Mouse (Mus musculus): ENCODE data around the gene Wdr62. TPM values are rescaled to one million over a fixed set of nuclear protein-coding genes. Genes with fewer than 3 reads are reported as not detected.

Gene Wdr62
- polyA plus RNA-seq, 1 experiment from 2014 or later = 7.2 TPM

DNA sequence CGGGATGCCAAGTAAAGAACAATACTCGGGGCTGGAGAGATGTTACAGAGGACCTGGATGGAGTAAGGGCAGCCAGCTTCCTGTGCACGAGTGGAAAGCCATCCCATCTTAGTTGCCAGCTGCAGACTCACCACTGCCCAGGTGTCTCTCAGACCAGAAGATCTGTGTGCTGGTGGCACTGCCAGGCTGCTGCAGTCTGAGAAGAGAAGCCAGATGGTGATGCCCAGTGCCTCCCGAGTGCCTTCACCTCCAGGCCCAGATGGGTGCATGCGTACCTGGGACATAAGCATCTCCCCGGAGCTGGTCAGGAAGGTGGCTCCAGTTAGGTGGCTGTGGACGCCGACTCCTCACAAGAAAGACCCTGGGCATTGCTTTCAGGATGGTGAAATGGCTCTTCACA lies 45.1 kb downstream of the Wdr62 start:
- H3K27me3 ChIP-seq = no peaks in the 10 kb centered on the region
- no peak overlapping the region for H3K27ac ChIP-seq
- H3K9ac ChIP-seq = no peak overlapping the region
- H3K4me1 ChIP-seq = peaks cover 19% of the 10 kb centered on the region
- WGBS = 93% methylated on average over 8 of the region's 8 CpGs
- no peak overlapping the region for H3K4me2 ChIP-seq (replicated peaks)
- no peak for ATAC-seq (ENCODE audit: low FRiP score)
- H3K4me3 ChIP-seq = no peak overlapping the region
- H3K36me3 ChIP-seq = peaks cover 19% of the 10 kb centered on the region; the same call in 1 of the 2 replicates
- H3K9me3 ChIP-seq (replicated peaks) = no peaks in the 10 kb centered on the region

DNA sequence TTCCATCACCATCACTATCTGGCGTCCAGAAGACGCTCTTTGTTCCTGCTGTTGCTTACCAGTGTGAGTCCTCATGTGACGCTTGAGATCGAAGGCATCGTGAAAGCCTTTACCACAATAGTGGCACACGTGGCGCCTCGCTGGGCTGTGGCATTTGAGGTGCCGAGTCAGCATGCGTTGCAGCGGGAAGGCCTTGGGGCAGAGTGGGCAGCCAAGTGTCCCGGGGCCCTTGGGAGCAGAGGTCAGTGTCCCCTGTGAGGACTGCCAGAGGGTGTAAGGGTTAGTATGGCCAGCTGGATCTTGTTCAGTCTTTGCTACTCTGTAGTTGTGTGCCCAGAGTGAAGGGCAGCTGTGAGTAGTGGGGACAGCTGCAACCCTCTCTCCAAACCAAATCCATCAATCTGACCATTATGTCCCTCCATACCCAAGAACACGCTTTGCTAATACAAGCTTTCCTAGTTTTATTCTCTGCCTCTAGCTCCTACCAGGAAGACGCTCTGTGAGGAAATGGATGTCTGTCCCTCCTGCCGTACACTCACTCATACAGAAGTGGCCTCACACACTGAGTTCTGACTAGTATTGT lies 45.9 kb downstream of the Wdr62 start:
- Histone ChIP-seq H3K9me3 (replicated peaks) (no peaks in the 10 kb centered on the region), H3K36me3 (peaks cover 19% of the 10 kb centered on the region; the same call in 1 of the 2 replicates), H3K27me3 (no peaks in the 10 kb centered on the region), H3K4me1 (peaks cover 19% of the 10 kb centered on the region), H3K4me2 (replicated peaks) (no peak overlapping the region), H3K27ac (no peak overlapping the region), H3K9ac (no peak overlapping the region), H3K4me3 (no peak overlapping the region)
- ATAC-seq (ENCODE audit: low FRiP score) = no peak
- 92% methylated on average over 15 of the region's 15 CpGs for WGBS

DNA sequence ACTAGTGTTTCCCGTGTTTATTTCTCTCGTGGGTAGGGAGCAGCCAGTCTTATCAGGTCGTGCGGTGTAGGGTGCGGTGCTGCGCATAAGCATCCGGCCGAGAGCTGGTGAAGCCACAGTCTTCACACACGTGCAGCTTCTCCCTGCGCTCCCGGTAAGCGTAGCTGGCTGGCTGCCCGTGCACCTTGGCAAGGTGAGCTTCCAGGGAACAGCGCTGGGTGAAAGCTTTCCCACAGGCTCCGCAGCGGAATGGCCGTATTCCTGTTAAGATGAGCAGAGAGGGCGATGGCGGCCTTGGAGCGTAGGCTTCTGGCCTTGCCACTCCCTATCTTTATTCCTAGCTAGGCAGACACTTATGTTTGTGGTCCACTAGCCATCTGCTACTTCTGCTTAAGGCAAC lies 46.8 kb downstream of the Wdr62 start:
- Histone ChIP-seq H3K4me3 (peak overlapping the region; percentile 70; the same call in 1 of the 2 replicates), H3K27me3 (no peaks in the 10 kb centered on the region), H3K4me2 (replicated peaks) (peak overlapping the region; percentile 62), H3K9me3 (replicated peaks) (no peaks in the 10 kb centered on the region), H3K27ac (no peak overlapping the region), H3K9ac (no peak overlapping the region), H3K36me3 (peaks cover 19% of the 10 kb centered on the region; the same call in 1 of the 2 replicates), H3K4me1 (peaks cover 19% of the 10 kb centered on the region)
- WGBS = 91% methylated on average over 20 of the region's 20 CpGs
- no peak for ATAC-seq (ENCODE audit: low FRiP score)

DNA sequence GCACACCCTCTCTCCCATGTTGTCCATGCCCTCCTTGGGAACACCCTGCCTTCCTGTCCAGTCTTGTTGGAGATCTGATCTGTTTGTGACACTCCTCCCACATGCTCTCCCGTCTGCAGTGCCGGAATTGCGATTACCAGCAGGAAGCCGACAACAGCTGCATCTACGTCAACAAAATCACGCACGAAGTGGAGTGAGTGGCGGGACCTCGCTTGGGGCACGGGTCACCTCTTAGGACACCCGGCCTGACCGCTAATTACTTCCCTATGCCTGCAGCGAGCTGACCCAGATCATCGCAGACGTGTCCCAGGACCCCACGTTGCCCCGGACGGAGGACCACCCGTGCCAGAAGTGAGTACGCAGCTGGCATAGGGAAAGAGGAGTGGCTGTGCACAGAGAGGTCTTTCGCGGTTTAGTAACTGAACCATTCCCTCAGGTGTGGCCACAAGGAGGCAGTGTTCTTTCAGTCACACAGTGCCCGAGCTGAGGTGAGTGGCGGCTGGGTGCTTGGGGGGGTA lies 47.5 kb downstream of the Wdr62 start:
- no peaks in the 10 kb centered on the region for H3K9me3 ChIP-seq (replicated peaks)
- 4% methylated on average over 24 of the region's 24 CpGs for WGBS
- peaks cover 25% of the 10 kb centered on the region; the same call in 1 of the 2 replicates for H3K36me3 ChIP-seq
- H3K4me1 ChIP-seq = peaks cover 19% of the 10 kb centered on the region
- ATAC-seq (ENCODE audit: low FRiP score) = peak; percentile 3
- no peaks in the 10 kb centered on the region for H3K27me3 ChIP-seq
- peak overlapping the region; percentile 96 for H3K27ac ChIP-seq
- peak overlapping the region; percentile 62 for H3K4me2 ChIP-seq (replicated peaks)
- H3K9ac ChIP-seq = peak overlapping the region; percentile 79
- peak overlapping the region; percentile 70 for H3K4me3 ChIP-seq

DNA sequence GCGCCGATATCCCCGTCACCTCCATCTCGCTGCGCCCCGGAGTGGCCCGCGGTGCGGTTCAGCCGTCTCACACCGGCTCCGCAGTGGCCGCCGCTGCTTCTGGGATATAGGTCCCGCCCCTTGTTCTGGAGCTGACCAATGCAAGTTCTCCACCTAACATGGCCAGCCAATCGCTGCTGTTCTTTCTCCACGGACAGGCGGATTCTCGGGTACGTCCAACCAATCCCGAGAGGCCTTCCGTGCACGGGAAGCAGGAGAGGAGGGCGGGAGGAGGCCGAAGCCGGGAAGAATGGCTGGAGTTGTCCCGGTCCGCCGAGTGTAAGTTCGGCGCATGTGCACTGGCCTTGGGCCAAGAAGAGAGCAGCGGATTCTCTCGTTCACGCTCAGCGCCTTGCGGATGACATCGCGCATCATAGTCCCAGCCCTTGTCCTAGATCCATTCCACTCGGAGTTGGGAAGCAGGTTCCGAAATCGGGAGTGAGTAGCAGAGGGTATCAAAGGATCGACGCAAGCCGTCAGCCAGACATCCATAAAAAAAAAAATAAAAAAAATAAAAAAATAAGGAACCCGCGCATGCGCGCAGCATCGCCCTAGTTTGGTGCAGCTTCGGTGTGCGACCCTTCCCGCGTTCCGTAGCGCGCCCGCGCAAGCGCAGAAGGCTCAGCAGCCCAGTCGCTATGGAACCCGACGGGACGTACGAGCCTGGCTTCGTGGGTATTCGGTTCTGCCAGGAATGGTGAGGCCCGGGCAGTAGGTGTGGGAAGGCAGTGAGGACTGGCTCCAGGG lies 48.4 kb downstream of the Wdr62 start, which contains the start of the genes Polr2i and Tbcb:
Polr2i (plus strand) TSS at position 280 of the 786 bp plus-strand sequence.
Tbcb (minus strand) TSS at position 604 of the 786 bp plus-strand sequence.
- peaks cover 19% of the 10 kb centered on the region for H3K4me1 ChIP-seq
- no peaks in the 10 kb centered on the region for H3K9me3 ChIP-seq (replicated peaks)
- WGBS = under 1% methylated on average over 67 of the region's 67 CpGs
- H3K4me3 ChIP-seq = peak within 1 kb of the TSS; percentile 70
- no peaks in the 10 kb centered on the region for H3K27me3 ChIP-seq
- peak within 1 kb of the TSS; percentile 79 for H3K9ac ChIP-seq
- ATAC-seq (ENCODE audit: low FRiP score) = peak; percentile 94
- peaks cover 32% of the 10 kb centered on the region for H3K36me3 ChIP-seq
- H3K4me2 ChIP-seq (replicated peaks) = peak within 1 kb of the TSS; percentile 81
- peak within 1 kb of the TSS; percentile 96 for H3K27ac ChIP-seq

DNA sequence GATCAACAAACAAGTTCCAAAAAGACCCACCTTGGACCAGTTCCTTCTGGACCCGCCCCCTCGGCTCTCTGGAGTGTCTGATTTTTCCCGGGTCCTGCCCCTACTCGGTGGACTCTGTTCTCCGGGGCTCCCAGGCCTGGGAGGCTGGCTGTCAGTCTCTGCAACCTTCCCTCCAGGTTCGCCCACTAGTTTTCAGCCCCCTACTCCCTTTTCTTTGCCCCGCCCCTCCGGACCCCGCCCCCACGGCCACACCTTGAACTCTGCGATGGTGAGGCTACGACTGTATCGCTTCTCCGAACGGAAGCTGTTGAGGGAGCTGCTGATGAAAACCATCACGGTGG lies 48.9 kb downstream of the Wdr62 start:
- no peak for ATAC-seq (ENCODE audit: low FRiP score)
- H3K9me3 ChIP-seq (replicated peaks) = no peaks in the 10 kb centered on the region
- peak overlapping the region; percentile 81 for H3K4me2 ChIP-seq (replicated peaks)
- peak overlapping the region; percentile 70 for H3K4me3 ChIP-seq
- peaks cover 19% of the 10 kb centered on the region for H3K4me1 ChIP-seq
- WGBS = 0% methylated on average over 16 of the region's 16 CpGs
- H3K9ac ChIP-seq = peak overlapping the region; percentile 68
- H3K27me3 ChIP-seq = no peaks in the 10 kb centered on the region
- H3K36me3 ChIP-seq = peaks cover 37% of the 10 kb centered on the region
- H3K27ac ChIP-seq = peak overlapping the region; percentile 96

DNA sequence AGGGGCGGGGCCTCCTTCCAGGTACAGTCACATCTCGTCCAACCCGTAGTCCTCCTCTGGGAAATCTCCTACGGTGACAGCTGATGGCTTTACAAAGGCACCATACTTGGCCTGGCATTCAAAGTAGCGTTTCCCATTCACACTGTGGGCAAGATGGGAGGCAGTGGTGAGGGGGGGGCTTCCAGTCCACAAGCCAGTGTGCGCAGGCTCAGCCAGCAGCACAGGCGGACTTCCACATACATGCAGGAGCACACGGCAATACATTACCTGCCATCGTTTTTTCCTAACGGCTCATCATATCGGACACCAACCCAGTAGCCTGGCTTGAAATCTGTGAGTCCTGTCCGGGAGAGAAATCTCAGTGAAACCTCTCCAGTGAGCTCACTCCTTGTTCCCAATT lies 56.0 kb downstream of the Wdr62 start:
- Histone ChIP-seq H3K4me2 (replicated peaks) (no peak overlapping the region), H3K36me3 (peaks cover 53% of the 10 kb centered on the region), H3K4me3 (no peak overlapping the region), H3K27ac (no peak overlapping the region), H3K4me1 (peaks cover 5% of the 10 kb centered on the region), H3K27me3 (no peaks in the 10 kb centered on the region), H3K9me3 (replicated peaks) (no peaks in the 10 kb centered on the region), H3K9ac (no peak overlapping the region)
- WGBS = 96% methylated on average over 12 of the region's 12 CpGs
- ATAC-seq (ENCODE audit: low FRiP score) = no peak

DNA sequence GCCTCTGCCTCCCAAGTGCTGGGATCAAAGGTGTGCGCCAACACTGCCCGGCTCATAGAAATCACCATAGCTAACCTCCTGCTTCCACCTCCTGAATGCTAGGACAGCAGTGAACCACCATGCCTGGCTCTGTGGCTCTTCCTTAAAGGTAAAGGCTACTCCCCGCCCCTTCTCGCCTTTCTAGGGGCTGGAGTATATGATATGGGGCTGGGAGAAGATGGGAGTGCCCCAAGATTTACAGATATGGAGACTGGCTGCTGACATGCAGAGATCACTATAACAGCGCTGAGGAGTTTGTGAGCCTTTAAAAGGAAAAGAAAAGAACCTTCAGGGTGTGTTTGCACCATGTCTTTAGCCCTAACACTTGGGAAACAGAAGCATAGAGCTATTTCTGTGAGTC lies 58.0 kb downstream of the Wdr62 start:
- no peaks in the 10 kb centered on the region for H3K27me3 ChIP-seq
- H3K9me3 ChIP-seq (replicated peaks) = no peaks in the 10 kb centered on the region
- 96% methylated on average over 5 of the region's 5 CpGs for WGBS

DNA sequence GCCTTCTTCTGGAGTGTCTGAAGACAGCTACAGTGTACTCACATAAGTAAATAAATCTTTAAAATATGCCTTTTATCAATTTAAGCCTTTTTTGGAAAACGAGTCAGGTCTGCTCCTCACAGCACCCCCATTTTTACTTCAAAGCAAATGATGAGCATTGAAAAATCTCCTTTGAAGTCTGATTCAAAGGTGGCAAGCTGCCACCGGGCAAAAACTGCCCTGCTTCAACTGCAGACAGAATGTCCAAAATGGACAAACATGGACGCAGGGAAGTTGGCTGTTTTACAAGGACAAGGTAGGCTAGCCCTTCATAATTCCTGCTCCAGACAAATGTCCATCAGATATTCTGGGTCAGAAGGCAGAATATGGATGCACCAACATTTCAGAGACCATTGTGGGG lies 58.8 kb downstream of the Wdr62 start:
- ATAC-seq (ENCODE audit: low FRiP score) = no peak
- Histone ChIP-seq H3K4me2 (replicated peaks) (no peak overlapping the region), H3K27ac (no peak overlapping the region), H3K9ac (no peak overlapping the region), H3K4me3 (no peak overlapping the region), H3K9me3 (replicated peaks) (no peaks in the 10 kb centered on the region), H3K27me3 (no peaks in the 10 kb centered on the region), H3K36me3 (peaks cover 36% of the 10 kb centered on the region), H3K4me1 (peaks cover 11% of the 10 kb centered on the region)
- WGBS = 82% methylated on average over 3 of the region's 3 CpGs

More for the DNA sequence above, 58.0 kb downstream of the Wdr62 start:
- Histone ChIP-seq H3K27ac (no peak overlapping the region), H3K4me3 (no peak overlapping the region), H3K4me1 (peaks cover 9% of the 10 kb centered on the region), H3K36me3 (peaks cover 43% of the 10 kb centered on the region), H3K9ac (no peak overlapping the region), H3K4me2 (replicated peaks) (no peak overlapping the region)
- ATAC-seq (ENCODE audit: low FRiP score) = no peak

DNA sequence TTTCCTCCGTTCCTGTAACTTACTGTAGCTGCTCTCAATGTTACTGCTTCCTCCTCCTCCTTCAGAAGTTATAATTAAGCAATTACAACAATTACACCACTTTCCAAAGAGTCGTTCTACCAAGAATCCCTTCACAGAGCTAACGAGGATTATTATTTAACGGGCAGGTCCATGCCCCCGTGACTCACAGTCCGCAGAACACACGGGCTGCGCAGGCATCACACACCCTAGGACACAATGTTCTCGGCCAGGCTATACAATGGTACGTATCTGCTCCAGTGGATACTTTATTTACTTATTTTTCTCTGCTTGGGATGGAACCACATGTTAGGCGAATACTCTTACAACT lies 60.2 kb downstream of the Wdr62 start:
- Histone ChIP-seq H3K9ac (peak overlapping the region; percentile 67), H3K27ac (no peak overlapping the region), H3K4me3 (peak overlapping the region; percentile 40), H3K27me3 (no peaks in the 10 kb centered on the region), H3K36me3 (peaks cover 21% of the 10 kb centered on the region), H3K9me3 (replicated peaks) (no peaks in the 10 kb centered on the region), H3K4me2 (replicated peaks) (peak overlapping the region; percentile 87), H3K4me1 (peaks cover 12% of the 10 kb centered on the region)
- WGBS = 27% methylated on average over 11 of the region's 11 CpGs
- no peak for ATAC-seq (ENCODE audit: low FRiP score)

DNA sequence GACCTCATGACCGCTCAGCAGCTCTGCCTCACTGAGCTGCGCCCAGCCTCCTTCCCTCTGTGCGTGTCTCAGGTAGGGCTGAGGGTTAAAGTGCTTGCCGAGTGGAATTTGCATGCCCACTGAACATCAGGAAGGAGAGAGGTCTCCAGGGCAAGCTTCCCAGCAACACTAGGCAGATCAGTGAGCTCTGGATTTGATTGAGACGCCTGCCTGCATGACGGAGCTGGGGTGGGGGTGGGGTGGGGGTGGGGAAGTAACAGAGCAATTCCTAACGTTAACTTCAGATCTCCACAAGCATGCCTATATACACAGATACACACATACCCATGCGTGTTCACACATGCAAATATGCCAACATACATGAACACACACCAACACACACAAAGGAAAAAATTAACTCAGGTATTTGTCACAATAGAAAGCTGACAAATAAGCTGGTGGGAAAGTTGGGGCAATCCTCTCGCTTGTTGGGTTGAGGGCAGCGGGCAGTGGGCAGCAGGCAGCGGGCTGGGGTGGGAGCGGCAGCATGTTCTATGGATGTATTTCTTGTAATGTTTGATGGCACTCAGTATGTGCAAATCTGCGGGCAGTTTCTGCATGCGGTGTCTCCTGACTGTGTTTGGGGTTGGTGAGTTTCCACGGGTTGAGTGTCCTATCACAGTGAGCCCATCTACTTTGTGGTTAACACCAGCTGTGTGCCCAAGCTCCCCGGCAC lies 60.8 kb downstream of the Wdr62 start:
- Histone ChIP-seq H3K4me2 (replicated peaks) (peak overlapping the region; percentile 87), H3K9me3 (replicated peaks) (no peaks in the 10 kb centered on the region), H3K27ac (peak overlapping the region; percentile 71), H3K9ac (peak overlapping the region; percentile 67), H3K4me3 (peak overlapping the region; percentile 40), H3K4me1 (peaks cover 12% of the 10 kb centered on the region), H3K27me3 (no peaks in the 10 kb centered on the region), H3K36me3 (peaks cover 17% of the 10 kb centered on the region)
- WGBS = 5% methylated on average over 16 of the region's 16 CpGs
- peak; percentile 39 for ATAC-seq (ENCODE audit: low FRiP score)

DNA sequence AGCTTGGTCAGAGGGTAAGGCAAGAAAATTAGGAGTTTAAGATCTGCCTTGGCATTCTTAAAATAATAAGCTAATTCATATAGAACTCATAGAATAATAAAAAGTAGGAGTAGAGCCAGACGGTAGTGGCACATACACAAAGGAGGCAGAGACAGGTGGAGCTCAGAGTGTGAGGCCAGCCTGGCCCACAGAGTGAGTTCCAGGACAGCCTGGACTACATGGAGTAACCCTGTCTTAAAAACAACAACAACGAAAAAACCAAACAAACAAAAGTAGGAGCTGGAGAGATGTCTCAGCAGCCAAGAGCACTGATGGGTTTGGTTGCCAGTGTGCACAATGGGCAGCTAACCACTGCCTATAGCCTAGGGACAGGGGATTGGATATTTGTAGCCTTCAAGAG lies 62.9 kb downstream of the Wdr62 start:
- Histone ChIP-seq H3K27ac (no peak overlapping the region), H3K4me1 (peaks cover 12% of the 10 kb centered on the region), H3K4me3 (no peak overlapping the region), H3K9ac (no peak overlapping the region), H3K27me3 (no peaks in the 10 kb centered on the region), H3K9me3 (replicated peaks) (no peaks in the 10 kb centered on the region), H3K4me2 (replicated peaks) (no peak overlapping the region), H3K36me3 (no peaks in the 10 kb centered on the region)
- 67% methylated on average over 2 of the region's 2 CpGs for WGBS
- peak; percentile 44 for ATAC-seq (ENCODE audit: low FRiP score)
